Mouse (Mus musculus) T-helper 2 cell (primary cell): ENCODE measurements at regions not wholly inside any gene's neighbourhood (a gene's known extent, or its start where the extent isn't known, plus 50 kb on each side); places are given as distances from the start of the nearest gene placed in this dataset.

Experiments
- in situ Hi-C: fragments of 300-600 bp; cut with MboI, MseI; formaldehyde crosslinking; loops from one replicate; pipeline ENCODE4 v1.15.1; 2025; ENCODE audit warnings: high pct_unique_total_duplicates

DNA sequence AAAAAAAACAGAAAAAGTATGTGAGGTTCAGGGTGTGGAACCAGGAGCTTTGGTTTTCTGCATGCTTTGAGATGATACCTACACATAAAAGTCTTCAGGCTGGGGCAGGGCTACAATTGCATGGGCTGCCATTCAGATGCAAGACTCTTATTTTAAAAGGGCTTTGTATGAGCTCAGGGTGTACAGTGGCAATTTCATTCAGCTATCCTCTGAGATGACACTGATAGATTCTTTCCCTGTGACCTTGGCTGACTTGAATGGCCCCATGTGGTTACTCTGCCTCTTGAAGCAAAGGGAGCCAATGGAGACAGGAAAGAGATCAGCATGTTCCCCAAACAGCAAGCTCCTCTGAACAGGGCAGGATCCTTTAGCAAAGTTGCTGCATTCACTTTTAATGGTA is 177.1 kb downstream of the Cmpk2 start:
- in situ Hi-C loops, result no loop called here

GRCm38 (mm10) chr12:26635665-26636241 is 166.7 kb downstream of the Cmpk2 start:
- in situ Hi-C loops, result no loop called here

DNA sequence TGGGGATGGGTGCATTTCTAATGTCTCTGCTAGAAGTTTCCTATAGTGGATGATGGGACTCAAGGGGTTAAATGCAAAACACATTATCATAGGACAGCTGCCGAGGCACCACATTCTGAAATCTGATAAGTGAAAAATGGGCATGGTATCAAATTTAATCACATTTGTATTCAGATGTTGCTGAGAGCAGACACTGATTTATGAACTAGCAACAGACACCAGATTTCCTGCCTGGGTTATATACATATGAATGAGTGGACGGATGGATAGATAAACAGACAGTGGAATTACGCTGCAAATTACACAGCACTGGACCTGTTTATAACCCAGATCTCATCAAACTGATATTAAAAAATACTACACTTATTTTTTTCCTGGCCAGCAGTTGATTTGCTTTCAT is 166.2 kb downstream of the Cmpk2 start:
- in situ Hi-C loops, result no loop called here

- in situ Hi-C loops, result no loop called here
Measured at GRCm38 (mm10) chr12:26631795-26632122, 162.8 kb downstream of the Cmpk2 start.

GRCm38 (mm10) chr12:26631111-26631794 is 162.2 kb downstream of the Cmpk2 start:
- in situ Hi-C loops, result no loop called here

DNA sequence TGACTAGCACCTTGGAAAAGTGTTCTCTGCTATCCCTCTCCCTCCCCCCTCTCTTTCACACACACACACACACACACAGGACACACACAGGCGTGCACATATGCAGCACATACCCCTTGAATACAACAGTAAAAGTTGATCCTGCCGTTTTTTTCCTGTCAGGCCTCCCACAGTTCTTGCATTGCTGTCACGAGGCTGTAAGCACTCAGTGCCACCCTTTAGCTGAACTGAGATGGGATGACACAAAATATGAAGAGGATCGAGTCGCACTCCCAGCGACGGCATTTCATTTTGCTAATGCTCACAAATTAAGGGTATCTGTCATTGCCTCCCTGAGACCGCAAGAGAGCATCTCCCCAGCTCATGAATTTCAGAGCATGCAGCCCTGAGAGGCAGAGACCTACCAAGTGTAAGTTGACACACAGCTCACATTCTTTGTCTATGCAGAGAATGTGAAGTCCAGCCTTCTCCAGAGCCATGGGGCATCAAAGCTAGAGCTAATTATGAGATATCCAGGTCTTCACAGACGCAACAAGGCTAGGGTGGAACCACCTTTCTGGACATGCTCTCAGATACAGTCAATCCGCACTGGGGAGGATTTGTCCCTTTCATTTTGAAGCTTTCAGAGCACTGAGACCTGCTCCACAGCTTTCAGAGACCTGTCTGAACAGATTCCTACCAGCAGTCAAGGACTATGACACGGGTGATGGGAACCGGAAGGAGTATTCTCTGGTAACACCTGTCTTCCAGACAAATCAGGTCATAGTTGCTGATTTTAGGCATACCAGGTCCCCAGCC is 152.3 kb downstream of the Cmpk2 start:
- in situ Hi-C loops, result no loop called here

GRCm38 (mm10) chr12:26620501-26621134 is 151.6 kb downstream of the Cmpk2 start:
- in situ Hi-C loops, result no loop called here

DNA sequence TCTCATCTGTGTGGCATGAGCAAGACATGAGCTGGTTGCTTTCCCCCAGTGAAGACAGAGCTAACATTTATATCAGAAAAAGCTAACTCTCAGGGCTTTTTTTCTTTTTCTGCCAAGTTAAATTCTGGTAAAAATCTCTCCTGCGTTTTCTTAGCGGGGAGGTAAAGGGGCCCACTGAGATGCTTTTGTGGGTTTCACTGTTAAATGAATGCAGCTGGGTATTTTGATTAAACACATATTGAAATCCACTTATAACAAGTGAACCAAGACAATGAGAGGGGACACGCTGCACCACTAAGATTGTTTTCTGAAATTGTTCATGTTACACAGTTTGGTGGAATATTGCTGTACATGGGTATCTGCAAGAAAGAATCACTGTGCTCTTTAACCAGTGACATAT is 149.0 kb downstream of the Cmpk2 start:
- in situ Hi-C loops, result no loop called here

DNA sequence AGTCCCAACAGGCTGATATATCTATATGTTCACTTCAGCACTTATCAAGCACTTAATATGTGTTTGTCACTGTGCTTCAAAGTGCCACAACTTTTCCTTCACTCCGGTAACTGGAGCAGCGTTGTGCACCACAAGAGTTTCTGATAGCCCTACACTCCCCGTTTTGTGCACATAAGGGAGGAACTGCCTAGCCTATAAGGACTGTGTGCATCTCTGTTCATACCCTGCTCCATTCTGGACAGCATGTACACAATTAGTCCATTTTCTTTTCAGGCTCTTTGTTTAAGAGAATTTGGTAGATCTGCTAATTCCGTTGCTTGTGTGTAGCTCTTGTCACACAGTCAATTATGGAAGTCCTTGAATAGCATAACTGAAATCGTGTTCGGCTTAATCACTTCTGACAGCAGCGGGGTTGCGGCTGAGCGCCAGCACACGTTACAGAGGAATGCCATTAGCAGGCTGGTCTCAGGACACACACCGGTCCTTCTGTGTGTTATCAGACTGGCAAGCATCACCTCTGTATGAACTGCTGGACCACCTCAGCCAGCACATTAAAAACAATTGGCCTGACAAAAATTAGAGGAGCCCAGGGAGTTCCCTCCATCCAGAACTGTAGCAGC is 144.2 kb downstream of the Cmpk2 start:
- in situ Hi-C loops, result no loop called here

- in situ Hi-C loops, result no loop called here
Measured at GRCm38 (mm10) chr12:26610079-26610478, 141.1 kb downstream of the Cmpk2 start.

- in situ Hi-C loops, result no loop called here
Measured at GRCm38 (mm10) chr12:26598501-26598900, 129.5 kb downstream of the Cmpk2 start.

DNA sequence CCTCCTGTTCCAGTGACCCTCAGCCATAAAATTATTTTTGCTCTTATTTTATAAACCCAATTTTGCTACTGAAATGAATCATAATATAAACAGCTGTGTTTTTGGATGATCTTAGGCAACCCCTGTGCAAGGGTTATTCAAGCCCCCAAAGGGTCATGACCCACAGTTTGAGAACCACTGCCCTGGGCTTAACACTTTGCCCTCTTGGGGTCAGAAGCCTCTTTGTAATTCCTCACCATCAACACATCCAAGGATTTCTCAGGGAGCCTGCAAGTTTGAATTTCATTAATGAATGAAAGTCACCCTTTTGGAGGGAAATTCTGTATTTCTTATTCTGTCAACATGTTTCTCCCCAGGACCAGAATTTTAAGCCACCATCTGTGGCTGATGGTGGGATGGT is 123.1 kb downstream of the Cmpk2 start:
- in situ Hi-C loops, result no loop called here

DNA sequence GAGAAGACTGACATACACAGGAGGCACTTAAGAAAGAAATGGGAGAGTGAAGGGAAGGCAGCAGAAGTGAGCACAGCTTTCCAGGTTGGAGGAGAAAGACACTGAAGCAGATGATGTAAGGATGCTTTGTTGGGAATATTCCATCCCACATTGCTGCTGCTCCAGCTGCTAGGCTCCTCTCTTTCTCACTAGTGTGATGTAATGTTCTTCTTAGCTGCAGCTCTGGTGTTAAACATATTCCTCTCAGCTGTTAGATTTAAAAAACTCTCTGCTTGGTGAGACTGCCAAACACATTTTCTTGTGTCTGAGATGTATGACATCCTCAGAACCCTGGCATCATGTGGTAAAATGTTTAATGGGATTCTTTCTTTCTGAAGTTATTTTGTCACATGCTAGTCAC is 120.1 kb downstream of the Cmpk2 start:
- in situ Hi-C loops, result no loop called here

DNA sequence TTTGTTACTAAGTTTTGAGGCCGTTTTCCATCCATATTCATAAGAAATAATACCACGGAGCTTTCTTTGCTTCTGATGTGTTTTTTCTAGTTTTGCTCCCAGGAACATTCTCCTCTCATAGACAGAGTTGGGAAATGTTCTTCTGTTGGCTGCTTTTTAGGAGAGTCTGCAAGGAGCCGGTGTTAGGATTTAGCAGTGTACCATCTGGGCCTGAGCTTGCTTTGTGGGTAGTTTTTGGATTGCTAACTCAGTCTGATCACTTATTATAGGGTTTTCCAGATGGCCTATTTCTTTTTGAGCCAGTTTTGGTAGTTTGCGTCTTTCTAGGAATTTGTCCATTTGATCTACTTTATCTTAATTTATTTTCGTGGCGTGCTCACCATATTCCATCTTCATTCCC is 108.4 kb downstream of the Cmpk2 start:
- in situ Hi-C loops, result no loop called here

DNA sequence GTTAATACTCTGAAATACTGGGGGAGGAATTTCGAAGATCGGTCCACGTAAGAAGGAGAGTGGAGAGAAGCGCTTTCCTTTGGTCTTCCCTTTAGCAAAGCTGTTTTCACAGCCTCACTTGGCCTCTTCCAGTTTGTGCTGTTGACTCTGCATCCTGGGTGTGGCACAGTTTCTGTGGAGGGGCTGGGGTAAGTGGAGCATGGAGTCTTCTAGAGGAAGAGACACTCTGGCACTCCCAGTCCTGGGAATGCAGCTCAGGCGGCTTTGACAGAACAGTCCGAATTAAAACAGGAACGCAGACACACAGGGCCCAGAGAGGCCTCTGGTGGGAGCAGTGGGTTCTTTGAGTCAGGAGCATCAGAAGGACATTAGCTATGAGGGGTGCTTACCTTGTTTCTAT is 102.6 kb downstream of the Cmpk2 start:
- in situ Hi-C loops, result no loop called here

DNA sequence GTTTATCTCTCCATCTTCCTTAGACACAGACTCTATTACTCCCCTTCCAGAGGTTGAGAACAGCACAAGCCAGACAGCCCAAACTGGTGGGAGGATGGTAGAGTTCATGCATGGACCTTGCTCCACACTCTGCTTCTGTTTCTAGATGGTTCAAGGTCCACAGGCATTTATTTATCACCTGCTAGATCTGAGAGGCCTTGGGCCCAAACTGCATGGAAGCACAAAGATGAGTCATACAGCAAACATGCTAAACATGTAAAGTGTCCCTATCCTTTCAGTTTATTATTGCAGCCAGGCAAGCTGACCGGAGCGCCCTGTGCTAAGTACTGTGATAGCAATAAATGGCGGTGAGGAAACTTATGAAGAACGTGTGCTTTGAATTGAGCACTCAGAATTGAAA is 98.4 kb downstream of the Cmpk2 start:
- in situ Hi-C loops, result no loop called here

- in situ Hi-C loops, result no loop called here
Measured at GRCm38 (mm10) chr12:26562858-26563257, 93.9 kb downstream of the Cmpk2 start.

DNA sequence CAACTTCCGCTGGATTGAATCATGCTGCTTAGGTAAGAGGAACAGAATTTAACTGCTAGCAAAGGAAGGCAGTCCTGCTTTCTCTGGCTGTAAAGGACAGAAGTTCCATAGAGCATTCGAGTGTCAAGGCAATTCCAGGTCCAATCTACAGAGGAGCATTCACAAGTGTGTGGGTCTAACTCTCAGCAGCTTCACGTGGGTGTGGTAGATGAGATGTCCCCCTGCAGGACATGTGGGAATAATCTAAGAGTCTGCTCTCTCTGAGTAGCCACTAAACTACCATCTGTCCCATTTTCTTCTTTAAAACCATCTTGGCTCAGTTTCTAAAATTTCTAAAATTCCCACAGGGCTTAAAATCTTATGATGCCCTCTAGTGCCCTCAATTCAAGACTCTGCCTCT is 90.6 kb downstream of the Cmpk2 start:
- in situ Hi-C loops, result no loop called here

- in situ Hi-C loops, result no loop called here
Measured at GRCm38 (mm10) chr12:26557411-26557810, 88.4 kb downstream of the Cmpk2 start.

DNA sequence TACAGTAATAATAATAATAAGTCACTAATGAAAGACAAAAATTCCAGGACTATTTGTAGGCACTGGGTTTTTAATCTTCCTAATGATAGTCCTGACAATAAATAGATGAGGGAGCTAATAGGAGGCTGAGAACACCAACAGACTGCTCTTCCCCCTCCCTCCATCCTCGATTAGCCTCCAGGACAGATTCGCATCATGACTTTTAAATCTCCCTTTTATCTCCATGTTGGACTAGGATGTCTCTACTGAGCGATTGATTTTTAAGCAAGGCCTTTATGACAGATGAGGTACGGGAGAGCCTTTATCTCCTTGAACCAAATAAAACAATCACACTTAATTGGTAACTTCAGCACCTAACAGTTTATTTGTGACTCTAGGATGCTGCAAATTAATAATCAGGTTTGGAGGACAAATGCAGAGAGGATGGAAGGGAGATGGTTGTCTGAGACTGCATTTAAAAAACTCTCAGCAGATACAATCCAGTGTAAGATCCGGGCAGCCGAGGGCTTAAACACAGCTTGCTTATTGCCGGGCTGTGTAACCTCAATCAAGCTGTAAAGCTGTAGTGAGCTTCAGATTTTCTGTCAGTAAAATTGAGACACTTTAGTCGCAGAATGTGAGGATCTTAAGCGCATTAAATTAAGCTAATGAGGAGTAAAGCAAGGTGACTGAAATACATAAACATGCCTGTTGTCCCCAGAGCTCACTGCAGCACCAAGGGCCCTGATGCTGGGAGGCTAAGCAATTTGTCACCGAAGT is 82.3 kb downstream of the Cmpk2 start:
- in situ Hi-C loops, result no loop called here

GRCm38 (mm10) chr12:26547466-26547865 is 78.5 kb downstream of the Cmpk2 start:
- in situ Hi-C loops, result no loop called here
